Mouse (Mus musculus) liver, embryonic 11.5 days (tissue): ENCODE results near the gene Acan. TPM values are rescaled to one million over a fixed set of nuclear protein-coding genes. Genes with fewer than 3 reads are reported as not detected.

Experiments used
- ATAC-seq: fragments of 200-750 bp; cut with Nextera tagmentation; replicated peaks from 2 replicates; pipeline ENCODE4 v1.8.0; 2017; ENCODE audit warnings: moderate number of reproducible peaks, mild to moderate bottlenecking, moderate TSS enrichment, moderate library complexity; ENCODE audit not compliant: low FRiP score
- DNase-seq: peaks from one replicate; pipeline ENCODE4 v3.0.0-alpha.2; 2017; ENCODE audit warnings: low spot score
- H3K27ac ChIP-seq: fragments of 300-500 bp; sonication (generic); 2 replicates; pipeline ENCODE4 v1.5.1; 2014; ENCODE audit warnings: mild to moderate bottlenecking, low read depth, low read length, control low read depth
- H3K27me3 ChIP-seq: fragments of 300-500 bp; sonication (generic); replicated peaks from 2 replicates; pipeline ENCODE4 v1.6.1; 2014; ENCODE audit warnings: low read length, mixed read lengths; ENCODE audit not compliant: control insufficient read depth, insufficient read depth
- H3K36me3 ChIP-seq: fragments of 300-500 bp; sonication (generic); 2 replicates; pipeline ENCODE4 v1.6.1; 2014; ENCODE audit warnings: mild to moderate bottlenecking, low read length, moderate library complexity, mixed read lengths; ENCODE audit not compliant: control insufficient read depth, insufficient read depth
- H3K4me1 ChIP-seq: fragments of 300-500 bp; sonication (generic); replicated peaks from 2 replicates; pipeline ENCODE4 v1.6.1; 2014; ENCODE audit warnings: low read length, mixed read lengths; ENCODE audit not compliant: control insufficient read depth, insufficient read depth
- H3K4me2 ChIP-seq: fragments of 300-500 bp; sonication (generic); 2 replicates; pipeline ENCODE4 v1.6.1; 2014; ENCODE audit warnings: mild to moderate bottlenecking, control low read depth, moderate library complexity
- H3K4me3 ChIP-seq: fragments of 300-500 bp; sonication (generic); 2 replicates; pipeline ENCODE4 v1.5.1; 2014; ENCODE audit warnings: low read depth, low read length, control low read depth
- H3K9ac ChIP-seq: fragments of 300-500 bp; sonication (generic); 2 replicates; pipeline ENCODE4 v1.6.1; 2014; ENCODE audit warnings: low read depth, low read length, control low read depth
- H3K9me3 ChIP-seq: fragments of 300-500 bp; sonication (generic); 2 replicates; pipeline ENCODE4 v1.6.1; 2016; ENCODE audit warnings: low read length, inconsistent platforms, mixed read lengths; ENCODE audit not compliant: control insufficient read depth
- WGBS: fragments of 180-500 bp; shearing (Covaris S2); extraction: QIAGEN DNeasy Blood & Tissue Kit; methylation state at CpG from one replicate; pipeline ENCODE4 v1.1.7; 2014; 5-methylcytosine and 5-hydroxymethylcytosine counted together
- polyA plus RNA-seq: library from polyadenylated mRNA; unstranded; fragments of >200 nt; fragmentation: Nextera tagmentation; extraction: Ambion mirVana; gene quantifications from 2 replicates; pipeline ENCODE4 v1.2.1, GENCODE M21; 2014

Gene Acan
- 0.08 TPM in 1 of 2 replicates, not detected in the other for polyA plus RNA-seq

DNA sequence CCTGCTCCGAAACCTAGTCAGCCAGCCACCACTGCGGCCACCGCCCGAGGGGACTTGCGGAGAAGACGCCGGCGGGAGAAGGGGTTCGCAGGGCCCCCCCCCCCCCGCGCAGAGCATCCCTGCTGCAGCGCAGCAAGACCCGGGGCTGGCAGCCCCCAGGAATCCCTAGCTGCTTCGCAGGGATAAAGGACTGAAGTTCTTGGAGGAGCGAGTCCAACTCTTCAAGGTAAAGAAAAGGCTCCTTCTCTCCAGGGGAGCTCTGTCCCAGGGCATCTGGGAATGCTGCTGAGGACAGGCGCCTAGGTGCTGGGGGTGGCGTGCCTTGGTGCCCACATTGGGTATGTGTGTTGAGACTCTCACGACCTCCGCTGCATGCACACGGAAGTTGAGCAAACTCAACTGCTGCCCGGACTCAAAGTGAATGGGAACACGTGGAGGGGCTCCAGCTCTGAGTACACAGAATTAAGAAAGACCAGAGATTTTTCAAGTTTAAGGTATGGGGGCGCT is at the start of gene Acan:
TSS of gene Acan (plus strand) at position 101 of the 507 bp plus-strand sequence.
- no peak for DNase-seq
- no peak for ATAC-seq
- H3K27me3 ChIP-seq, result peaks cover 69% of the 10 kb centered on the region
- 2% methylated on average over 19 of the region's 23 CpGs for WGBS
- no peaks in the 10 kb centered on the region for H3K36me3 ChIP-seq
- no peak within 1 kb of the TSS for H3K27ac ChIP-seq
- H3K4me2 ChIP-seq, result peak within 1 kb of the TSS; percentile 65
- H3K4me1 ChIP-seq, result no peaks in the 10 kb centered on the region
- H3K9me3 ChIP-seq, result no peaks in the 10 kb centered on the region
- no peak within 1 kb of the TSS for H3K9ac ChIP-seq
- H3K4me3 ChIP-seq, result peak within 1 kb of the TSS; percentile 46

DNA sequence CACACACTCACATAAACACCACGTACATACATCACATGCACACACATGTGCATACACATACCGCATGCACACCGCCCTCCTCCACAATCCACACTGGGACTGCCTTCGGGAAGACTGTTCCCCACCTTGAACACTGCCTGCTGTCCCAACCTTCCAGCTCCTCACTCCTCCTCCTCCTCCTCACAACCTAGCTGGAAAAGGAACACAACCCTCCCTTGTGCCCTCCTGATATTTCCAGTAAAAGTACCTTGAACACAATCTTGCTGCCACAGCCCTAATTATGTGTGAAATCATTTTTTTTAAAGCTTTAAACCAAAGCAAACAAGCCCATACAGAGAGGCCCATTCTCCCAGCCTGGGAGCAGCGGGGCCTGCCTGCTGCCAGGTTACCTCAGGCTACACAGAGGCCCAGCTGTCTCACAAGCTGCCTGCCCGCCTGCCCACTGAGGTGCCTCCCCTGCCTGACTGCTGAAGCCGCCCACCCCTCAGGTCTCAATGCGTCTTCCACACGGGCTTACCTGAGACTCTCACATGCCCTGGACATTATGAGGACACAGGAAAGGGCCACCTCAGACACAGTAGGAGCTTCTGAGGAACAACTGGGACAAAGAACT is 31.9 kb upstream of the Acan start:
- Histone ChIP-seq H3K9me3 (no peaks in the 10 kb centered on the region), H3K27me3 (no peaks in the 10 kb centered on the region), H3K4me2 (no peak overlapping the region), H3K27ac (no peak overlapping the region), H3K9ac (no peak overlapping the region), H3K4me1 (no peaks in the 10 kb centered on the region), H3K4me3 (no peak overlapping the region), H3K36me3 (no peaks in the 10 kb centered on the region)
- ATAC-seq (no peak), DNase-seq (no peak)
- WGBS, result 77% methylated on average over 9 of the region's 9 CpGs

DNA sequence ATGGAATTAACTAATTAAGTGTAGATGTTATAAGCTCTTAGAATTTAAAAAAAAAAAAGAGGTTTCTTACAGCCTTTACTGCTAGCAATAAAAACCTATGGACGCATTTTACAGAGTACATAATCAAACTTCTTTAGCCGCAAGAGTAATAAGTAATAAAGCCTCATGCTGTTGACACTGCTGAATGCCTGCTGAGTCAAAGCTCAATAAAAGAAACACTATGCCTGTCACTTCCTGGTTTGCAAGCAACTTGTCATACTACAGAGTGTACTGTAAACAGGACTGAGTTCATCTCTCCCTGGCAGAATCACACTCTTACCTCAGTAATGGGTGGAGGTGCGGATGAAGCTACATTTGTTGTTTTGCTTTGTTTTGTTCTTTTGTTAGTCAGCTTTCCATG is 24.1 kb upstream of the Acan start:
- ATAC-seq (no peak), DNase-seq (no peak)
- H3K9ac ChIP-seq, result no peak overlapping the region
- H3K9me3 ChIP-seq, result no peaks in the 10 kb centered on the region
- no peak overlapping the region for H3K4me3 ChIP-seq
- 91% methylated on average over 3 of the region's 3 CpGs for WGBS
- no peak overlapping the region for H3K27ac ChIP-seq
- no peaks in the 10 kb centered on the region for H3K4me1 ChIP-seq
- H3K36me3 ChIP-seq, result no peaks in the 10 kb centered on the region
- H3K27me3 ChIP-seq, result no peaks in the 10 kb centered on the region
- H3K4me2 ChIP-seq, result no peak overlapping the region

GRCm38 (mm10) chr7:79033745-79034144 is 19.5 kb upstream of the Acan start:
- Histone ChIP-seq H3K27ac (no peak overlapping the region), H3K4me2 (no peak overlapping the region), H3K4me1 (no peaks in the 10 kb centered on the region), H3K4me3 (no peak overlapping the region), H3K9ac (no peak overlapping the region), H3K27me3 (no peaks in the 10 kb centered on the region), H3K36me3 (no peaks in the 10 kb centered on the region), H3K9me3 (no peaks in the 10 kb centered on the region)
- DNase-seq (no peak), ATAC-seq (no peak)
- 69% methylated on average over 2 of the region's 2 CpGs for WGBS

- H3K9ac ChIP-seq, result no peak overlapping the region
- no peaks in the 10 kb centered on the region for H3K4me1 ChIP-seq
- H3K9me3 ChIP-seq, result no peaks in the 10 kb centered on the region
- 85% methylated on average over 2 of the region's 2 CpGs for WGBS
- ATAC-seq, result no peak
- H3K27ac ChIP-seq, result no peak overlapping the region
- no peak overlapping the region for H3K4me2 ChIP-seq
- DNase-seq, result no peak
- no peak overlapping the region for H3K4me3 ChIP-seq
- no peaks in the 10 kb centered on the region for H3K36me3 ChIP-seq
- H3K27me3 ChIP-seq, result no peaks in the 10 kb centered on the region
Observed at GRCm38 (mm10) chr7:79034521-79034920, 18.8 kb upstream of the Acan start.

DNA sequence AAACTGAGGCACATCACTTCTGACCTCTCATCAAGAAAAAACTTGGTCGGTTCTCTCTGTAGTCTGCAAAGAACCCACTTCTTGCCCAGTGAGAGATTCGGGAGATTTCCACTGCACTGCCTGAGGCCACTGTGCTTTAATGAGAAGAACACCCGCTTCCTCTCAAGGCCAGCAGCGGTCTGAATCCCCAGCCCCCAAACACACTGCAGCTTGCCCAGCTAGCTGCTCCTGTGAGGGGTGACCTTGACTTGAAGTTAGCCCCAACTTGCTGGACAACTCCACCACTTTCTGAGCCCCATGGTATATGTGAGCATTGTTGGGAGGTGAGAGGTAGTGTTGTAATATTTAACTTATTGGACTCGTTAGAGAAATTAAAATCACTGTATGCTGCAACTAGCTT is 1.2 kb upstream of the Acan start:
- ATAC-seq, result no peak
- 25% methylated on average over 5 of the region's 5 CpGs for WGBS
- Histone ChIP-seq H3K36me3 (no peaks in the 10 kb centered on the region), H3K4me2 (no peak overlapping the region), H3K9ac (no peak overlapping the region), H3K4me1 (no peaks in the 10 kb centered on the region), H3K4me3 (no peak overlapping the region), H3K27ac (no peak overlapping the region), H3K27me3 (peaks cover 69% of the 10 kb centered on the region), H3K9me3 (no peaks in the 10 kb centered on the region)
- no peak for DNase-seq

DNA sequence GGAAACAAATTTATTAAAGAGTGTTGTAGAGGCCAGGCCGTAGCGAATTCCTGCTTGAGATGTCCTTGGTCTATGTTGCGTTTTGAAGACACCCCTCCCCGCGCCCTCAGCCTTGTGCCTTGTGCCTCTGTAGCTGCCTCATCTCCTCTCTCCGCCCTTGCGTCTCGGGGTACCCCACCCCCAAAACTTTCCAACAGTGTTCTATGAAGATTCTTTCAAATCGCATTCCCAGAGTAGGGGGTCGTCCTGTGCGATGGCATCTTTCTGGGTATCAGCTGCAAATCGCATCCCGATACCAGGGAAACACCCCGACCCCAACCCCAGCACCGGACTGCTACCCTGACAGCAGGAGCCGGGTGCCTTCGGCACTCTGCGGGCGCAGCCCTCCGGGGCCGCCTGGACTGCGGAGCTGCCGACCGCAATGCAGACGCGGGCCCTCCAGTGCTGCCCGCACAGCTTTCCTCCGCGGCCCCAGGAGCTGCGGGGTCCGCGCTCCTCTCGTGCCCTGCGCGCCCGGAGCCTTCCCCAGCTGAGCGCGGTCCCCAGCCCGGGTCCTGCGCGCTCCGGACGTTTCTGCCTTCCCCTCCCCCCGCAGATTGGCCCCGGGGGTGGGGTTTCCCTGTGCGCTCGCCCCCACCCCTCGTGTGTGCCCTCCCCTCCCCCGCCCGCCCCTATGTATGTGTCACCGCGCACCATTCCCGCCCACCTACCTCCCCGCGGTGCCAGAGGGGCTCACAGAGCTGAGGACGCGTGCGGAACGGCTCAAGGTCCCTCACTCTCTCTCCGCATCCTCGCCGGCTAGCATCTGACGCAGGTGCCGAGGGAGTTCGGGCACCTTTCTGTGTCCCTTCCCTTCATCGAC is 531 bp upstream of the Acan start:
- H3K36me3 ChIP-seq, result no peaks in the 10 kb centered on the region
- DNase-seq (no peak), ATAC-seq (no peak)
- peak overlapping the region; percentile 46 for H3K4me3 ChIP-seq
- WGBS, result 4% methylated on average over 63 of the region's 66 CpGs
- H3K9me3 ChIP-seq, result no peaks in the 10 kb centered on the region
- H3K27ac ChIP-seq, result no peak overlapping the region
- H3K4me2 ChIP-seq, result peak overlapping the region; percentile 65
- H3K27me3 ChIP-seq, result peaks cover 69% of the 10 kb centered on the region
- H3K4me1 ChIP-seq, result no peaks in the 10 kb centered on the region
- no peak overlapping the region for H3K9ac ChIP-seq

DNA sequence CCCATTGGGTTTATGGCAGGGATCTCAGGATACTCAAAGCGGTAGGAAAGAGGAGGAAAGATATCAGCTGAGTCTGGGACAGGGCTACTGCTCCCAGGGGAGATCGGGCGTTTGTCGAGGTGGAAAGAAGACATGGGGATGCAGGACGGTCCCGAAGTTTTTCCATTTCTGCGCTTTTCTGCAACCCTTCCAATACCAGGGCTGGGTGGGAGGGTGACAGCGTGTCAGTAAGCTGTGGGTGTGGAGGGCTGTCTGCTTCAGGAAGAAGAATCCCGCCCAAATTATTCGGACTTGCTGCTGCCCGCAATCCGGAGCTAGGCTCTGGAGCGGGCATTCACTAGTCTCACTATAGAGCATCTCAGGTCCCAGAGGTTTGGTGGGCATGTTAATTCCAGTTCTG is 828 bp downstream of the Acan start:
- H3K27ac ChIP-seq, result no peak overlapping the region
- ATAC-seq (no peak), DNase-seq (no peak)
- H3K9ac ChIP-seq, result no peak overlapping the region
- WGBS, result 21% methylated on average over 13 of the region's 13 CpGs
- peaks cover 69% of the 10 kb centered on the region for H3K27me3 ChIP-seq
- H3K9me3 ChIP-seq, result no peaks in the 10 kb centered on the region
- H3K4me1 ChIP-seq, result no peaks in the 10 kb centered on the region
- no peak overlapping the region for H3K4me2 ChIP-seq
- no peak overlapping the region for H3K4me3 ChIP-seq
- H3K36me3 ChIP-seq, result no peaks in the 10 kb centered on the region
